Mouse (Mus musculus): ENCODE data around the gene Rps6ka6. TPM values are rescaled to one million over a fixed set of nuclear protein-coding genes. Genes with fewer than 3 reads are reported as not detected.

Gene Rps6ka6
- 0.21 and 0.59 TPM in 2 replicates for polyA plus RNA-seq (2012; rRNA removed)

DNA sequence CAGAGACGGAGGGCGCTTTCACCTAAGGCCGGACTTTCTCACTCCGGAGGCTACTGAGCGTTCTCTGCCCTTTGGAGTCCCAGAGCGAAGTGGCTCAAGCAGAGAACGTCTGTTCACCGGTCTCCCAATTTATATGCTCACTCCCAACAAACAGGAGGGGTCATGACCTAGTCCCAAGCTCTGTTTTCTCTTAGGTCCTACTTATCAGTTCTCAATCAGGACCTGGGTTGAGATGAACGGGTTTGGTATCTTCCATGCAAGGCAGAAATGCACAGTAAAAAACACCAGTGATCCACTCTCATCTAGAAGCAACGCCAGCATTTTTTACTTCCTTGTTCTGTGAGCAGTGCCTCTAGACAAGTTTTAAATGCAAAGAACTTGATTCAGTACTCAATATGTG is at the start of gene Rps6ka6:
Gene Rps6ka6, minus strand, starts transcription at position 101 of the 400 bp plus-strand sequence.

Other genes with a start within 250 kb of the Rps6ka6 start
- 0.54 and 0.63 TPM in 2 replicates for gene Hdx, start 159.1 kb upstream of the Rps6ka6 start, polyA plus RNA-seq (2012; rRNA removed)

All from ovary, adult 2 months (tissue).